Mouse (Mus musculus) bone marrow, adult 2 months (tissue): ENCODE data around the gene Ube2j1.

ENCODE experiments used
- CTCF ChIP-seq: fragments of 200-500 bp; IDR thresholded peaks from 2 replicates; pipeline ENCODE4 v1.5.1; 2011; ENCODE audit warnings: low read length, control low read depth; ENCODE audit not compliant: control insufficient read depth, insufficient read depth
- POLR2A ChIP-seq: fragments of 200-500 bp; IDR thresholded peaks from 2 replicates; pipeline ENCODE4 v1.6.1; 2011; ENCODE audit warnings: low read depth, mild to moderate bottlenecking, control low read depth, low read length, borderline replicate concordance; ENCODE audit not compliant: control insufficient read depth

DNA sequence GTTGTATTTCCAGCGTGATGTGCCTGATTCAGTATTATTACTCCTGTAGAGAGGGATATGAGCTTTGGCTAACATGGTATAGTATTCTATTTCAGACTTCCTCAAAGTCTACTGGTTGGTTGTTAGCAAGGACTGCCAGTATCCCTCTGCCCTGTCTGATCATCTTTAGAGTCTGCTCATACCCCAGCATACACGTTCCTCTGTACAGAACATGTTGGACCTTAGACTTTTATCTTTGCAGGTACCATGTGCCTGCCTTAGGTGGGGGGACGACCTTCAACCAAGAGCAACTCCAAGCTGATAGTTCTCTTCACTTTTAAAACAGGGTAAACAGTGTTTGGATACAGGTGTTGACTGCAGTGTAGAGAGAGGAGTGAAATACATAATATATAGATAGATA lies 29.1 kb upstream of the Ube2j1 start:
- TF ChIP-seq POLR2A (no peak), CTCF (no peak)
